Mouse (Mus musculus): ENCODE results near the gene Ccdc182. TPM values are rescaled to one million over a fixed set of nuclear protein-coding genes. Genes with fewer than 3 reads are reported as not detected.

Gene Ccdc182
- polyA plus RNA-seq, 2 experiments, result 0.10 TPM; not detected in 1

GRCm38 (mm10) chr11:88281428-88282119 lies 12.3 kb upstream of the Ccdc182 start:
- Histone ChIP-seq H3K27me3 (ENCODE audit: control insufficient read depth, insufficient read depth, low read length) (no peaks in the 10 kb centered on the region), H3K9me3 (ENCODE audit: control insufficient read depth, low read length) (no peaks in the 10 kb centered on the region), H3K36me3 (ENCODE audit: control insufficient read depth, insufficient read depth, low read length) (no peaks in the 10 kb centered on the region), H3K4me3 (replicated peaks; ENCODE audit: low read length) (no peak overlapping the region), H3K4me1 (ENCODE audit: control insufficient read depth, insufficient read depth, low read length) (peaks cover 12% of the 10 kb centered on the region), H3K9ac (ENCODE audit: low read depth, low read length, severe bottlenecking) (no peak overlapping the region), H3K4me2 (replicated peaks; ENCODE audit: low read depth, low read length, severe bottlenecking) (no peak overlapping the region), H3K27ac (replicated peaks; ENCODE audit: low read depth, low read length) (no peak overlapping the region)
- no peak for TF ChIP-seq POLR2A (IDR thresholded peaks at IDR 0.05; ENCODE audit: borderline replicate concordance, extremely low read depth, insufficient read depth, insufficient read length)
- WGBS, result 78% methylated on average over 8 of the region's 8 CpGs
- DNase-seq (ENCODE audit: low spot score) (no peak), ATAC-seq (ENCODE audit: low FRiP score, low read depth) (no peak)

- DNase-seq (ENCODE audit: low spot score), result no peak
- H3K36me3 ChIP-seq (ENCODE audit: control insufficient read depth, insufficient read depth, low read length), result no peaks in the 10 kb centered on the region
- H3K9ac ChIP-seq (ENCODE audit: low read depth, low read length, severe bottlenecking), result no peak overlapping the region
- H3K4me1 ChIP-seq (ENCODE audit: control insufficient read depth, insufficient read depth, low read length), result peaks cover 3% of the 10 kb centered on the region
- no peaks in the 10 kb centered on the region for H3K27me3 ChIP-seq (ENCODE audit: control insufficient read depth, insufficient read depth, low read length)
- H3K4me2 ChIP-seq (replicated peaks; ENCODE audit: low read depth, low read length, severe bottlenecking), result no peak overlapping the region
- 92% methylated on average over 2 of the region's 2 CpGs for WGBS
- H3K4me3 ChIP-seq (replicated peaks; ENCODE audit: low read length), result no peak overlapping the region
- H3K9me3 ChIP-seq (ENCODE audit: control insufficient read depth, low read length), result no peaks in the 10 kb centered on the region
- no peak for TF ChIP-seq POLR2A (IDR thresholded peaks at IDR 0.05; ENCODE audit: borderline replicate concordance, extremely low read depth, insufficient read depth, insufficient read length)
- H3K27ac ChIP-seq (replicated peaks; ENCODE audit: low read depth, low read length), result no peak overlapping the region
- no peak for ATAC-seq (ENCODE audit: low FRiP score, low read depth)
Measured at GRCm38 (mm10) chr11:88282516-88282915, 11.3 kb upstream of the Ccdc182 start.

GRCm38 (mm10) chr11:88286019-88286418 lies 7.8 kb upstream of the Ccdc182 start:
- no peak overlapping the region for H3K4me3 ChIP-seq (replicated peaks; ENCODE audit: low read length)
- no peaks in the 10 kb centered on the region for H3K27me3 ChIP-seq (ENCODE audit: control insufficient read depth, insufficient read depth, low read length)
- H3K9ac ChIP-seq (ENCODE audit: low read depth, low read length, severe bottlenecking), result no peak overlapping the region
- no peak overlapping the region for H3K27ac ChIP-seq (replicated peaks; ENCODE audit: low read depth, low read length)
- no peaks in the 10 kb centered on the region for H3K36me3 ChIP-seq (ENCODE audit: control insufficient read depth, insufficient read depth, low read length)
- H3K4me2 ChIP-seq (replicated peaks; ENCODE audit: low read depth, low read length, severe bottlenecking), result no peak overlapping the region
- DNase-seq (ENCODE audit: low spot score), result no peak
- ATAC-seq (ENCODE audit: low FRiP score, low read depth), result no peak
- H3K9me3 ChIP-seq (ENCODE audit: control insufficient read depth, low read length), result no peaks in the 10 kb centered on the region
- WGBS, result 60% methylated on average over 8 of the region's 8 CpGs
- TF ChIP-seq POLR2A (IDR thresholded peaks at IDR 0.05; ENCODE audit: borderline replicate concordance, extremely low read depth, insufficient read depth, insufficient read length), result no peak
- H3K4me1 ChIP-seq (ENCODE audit: control insufficient read depth, insufficient read depth, low read length), result no peaks in the 10 kb centered on the region

- 23% methylated on average over 11 of the region's 11 CpGs for WGBS
- H3K27ac ChIP-seq (replicated peaks; ENCODE audit: low read depth, low read length), result no peak overlapping the region
- no peak for TF ChIP-seq POLR2A (IDR thresholded peaks at IDR 0.05; ENCODE audit: borderline replicate concordance, extremely low read depth, insufficient read depth, insufficient read length)
- ATAC-seq (ENCODE audit: low FRiP score, low read depth) (no peak), DNase-seq (ENCODE audit: low spot score) (no peak)
- no peaks in the 10 kb centered on the region for H3K27me3 ChIP-seq (ENCODE audit: control insufficient read depth, insufficient read depth, low read length)
- H3K9ac ChIP-seq (ENCODE audit: low read depth, low read length, severe bottlenecking), result no peak overlapping the region
- no peaks in the 10 kb centered on the region for H3K9me3 ChIP-seq (ENCODE audit: control insufficient read depth, low read length)
- H3K4me2 ChIP-seq (replicated peaks; ENCODE audit: low read depth, low read length, severe bottlenecking), result no peak overlapping the region
- no peak overlapping the region for H3K4me3 ChIP-seq (replicated peaks; ENCODE audit: low read length)
- no peaks in the 10 kb centered on the region for H3K36me3 ChIP-seq (ENCODE audit: control insufficient read depth, insufficient read depth, low read length)
- no peaks in the 10 kb centered on the region for H3K4me1 ChIP-seq (ENCODE audit: control insufficient read depth, insufficient read depth, low read length)
Measured at GRCm38 (mm10) chr11:88288400-88288799, 5.5 kb upstream of the Ccdc182 start.

- Histone ChIP-seq H3K4me2 (replicated peaks; ENCODE audit: low read depth, low read length, severe bottlenecking) (no peak overlapping the region), H3K9me3 (ENCODE audit: control insufficient read depth, low read length) (no peaks in the 10 kb centered on the region), H3K4me1 (ENCODE audit: control insufficient read depth, insufficient read depth, low read length) (no peaks in the 10 kb centered on the region), H3K4me3 (replicated peaks; ENCODE audit: low read length) (no peak overlapping the region), H3K9ac (ENCODE audit: low read depth, low read length, severe bottlenecking) (no peak overlapping the region), H3K36me3 (ENCODE audit: control insufficient read depth, insufficient read depth, low read length) (no peaks in the 10 kb centered on the region), H3K27me3 (ENCODE audit: control insufficient read depth, insufficient read depth, low read length) (no peaks in the 10 kb centered on the region), H3K27ac (replicated peaks; ENCODE audit: low read depth, low read length) (no peak overlapping the region)
- TF ChIP-seq POLR2A (IDR thresholded peaks at IDR 0.05; ENCODE audit: borderline replicate concordance, extremely low read depth, insufficient read depth, insufficient read length), result no peak
- ATAC-seq (ENCODE audit: low FRiP score, low read depth) (no peak), DNase-seq (ENCODE audit: low spot score) (no peak)
- WGBS, result 33% methylated on average over 12 of the region's 12 CpGs
Measured at GRCm38 (mm10) chr11:88288805-88289340, 5.0 kb upstream of the Ccdc182 start.

Data from limb, embryonic 14.5 days (tissue).